Mouse (Mus musculus): ENCODE measurements around the gene Dguok.

- TF ChIP-seq CTCF (IDR thresholded peaks at IDR 0.05; ENCODE audit: insufficient read depth, low read length) (no peak), POLR2A (IDR thresholded peaks at IDR 0.05; ENCODE audit: borderline replicate concordance, extremely low read depth, low read depth, low read length) (no peak)
Measured at GRCm38 (mm10) chr6:83499078-83499477, 7.7 kb downstream of the Dguok start.

All from lung, adult 2 months (tissue).